Mouse (Mus musculus): ENCODE measurements at regions not wholly inside any gene's neighbourhood (a gene's known extent, or its start where the extent isn't known, plus 50 kb on each side); places are given as distances from the start of the nearest gene placed in this dataset.

GRCm38 (mm10) chr1:23228478-23228877 is 126.4 kb upstream of the 4933415F23Rik start:
- no peak overlapping the region for H3K4me3 ChIP-seq (replicated peaks; ENCODE audit: low read depth, low read length)
- H3K4me2 ChIP-seq (ENCODE audit: low read length), result no peak overlapping the region
- WGBS, result 81% methylated on average over 6 of the region's 6 CpGs
- TF ChIP-seq CTCF (IDR thresholded peaks at IDR 0.05; ENCODE audit: low read depth), result no peak
- H3K9ac ChIP-seq (ENCODE audit: low read depth, low read length), result no peak overlapping the region
- H3K9me3 ChIP-seq (replicated peaks; ENCODE audit: low read length), result no peaks in the 10 kb centered on the region
- no peaks in the 10 kb centered on the region for H3K36me3 ChIP-seq (ENCODE audit: insufficient read depth, low read length)
- DNase-seq (ENCODE audit: low spot score) (no peak), ATAC-seq (replicated peaks; ENCODE audit: low FRiP score, low read depth) (no peak)
- H3K27me3 ChIP-seq (ENCODE audit: insufficient read depth, low read length), result no peaks in the 10 kb centered on the region
- H3K4me1 ChIP-seq (replicated peaks; ENCODE audit: insufficient read depth, low read length), result no peaks in the 10 kb centered on the region
- no peak overlapping the region for H3K27ac ChIP-seq

GRCm38 (mm10) chr1:23214462-23215158 is 112.6 kb upstream of the 4933415F23Rik start:
- Histone ChIP-seq H3K27ac (no peak overlapping the region), H3K4me3 (replicated peaks; ENCODE audit: low read depth, low read length) (no peak overlapping the region), H3K36me3 (ENCODE audit: insufficient read depth, low read length) (no peaks in the 10 kb centered on the region), H3K9ac (ENCODE audit: low read depth, low read length) (no peak overlapping the region), H3K9me3 (replicated peaks; ENCODE audit: low read length) (no peaks in the 10 kb centered on the region), H3K4me1 (replicated peaks; ENCODE audit: insufficient read depth, low read length) (no peaks in the 10 kb centered on the region), H3K27me3 (ENCODE audit: insufficient read depth, low read length) (no peaks in the 10 kb centered on the region), H3K4me2 (ENCODE audit: low read length) (no peak overlapping the region)
- no peak for ATAC-seq (replicated peaks; ENCODE audit: low FRiP score, low read depth)
- no peak for TF ChIP-seq CTCF (IDR thresholded peaks at IDR 0.05; ENCODE audit: low read depth)
- DNase-seq (ENCODE audit: low spot score), result no peak
- 60% methylated on average over 13 of the region's 13 CpGs for WGBS

GRCm38 (mm10) chr1:23207843-23208242 is 105.8 kb upstream of the 4933415F23Rik start:
- 64% methylated on average over 1 of the region's 1 CpGs for WGBS
- no peaks in the 10 kb centered on the region for H3K27me3 ChIP-seq (ENCODE audit: insufficient read depth, low read length)
- no peak for TF ChIP-seq CTCF (IDR thresholded peaks at IDR 0.05; ENCODE audit: low read depth)
- H3K4me2 ChIP-seq (ENCODE audit: low read length), result no peak overlapping the region
- ATAC-seq (replicated peaks; ENCODE audit: low FRiP score, low read depth) (no peak), DNase-seq (ENCODE audit: low spot score) (no peak)
- H3K9ac ChIP-seq (ENCODE audit: low read depth, low read length), result no peak overlapping the region
- no peak overlapping the region for H3K4me3 ChIP-seq (replicated peaks; ENCODE audit: low read depth, low read length)
- H3K36me3 ChIP-seq (ENCODE audit: insufficient read depth, low read length), result no peaks in the 10 kb centered on the region
- no peak overlapping the region for H3K27ac ChIP-seq
- no peaks in the 10 kb centered on the region for H3K9me3 ChIP-seq (replicated peaks; ENCODE audit: low read length)
- no peaks in the 10 kb centered on the region for H3K4me1 ChIP-seq (replicated peaks; ENCODE audit: insufficient read depth, low read length)

DNA sequence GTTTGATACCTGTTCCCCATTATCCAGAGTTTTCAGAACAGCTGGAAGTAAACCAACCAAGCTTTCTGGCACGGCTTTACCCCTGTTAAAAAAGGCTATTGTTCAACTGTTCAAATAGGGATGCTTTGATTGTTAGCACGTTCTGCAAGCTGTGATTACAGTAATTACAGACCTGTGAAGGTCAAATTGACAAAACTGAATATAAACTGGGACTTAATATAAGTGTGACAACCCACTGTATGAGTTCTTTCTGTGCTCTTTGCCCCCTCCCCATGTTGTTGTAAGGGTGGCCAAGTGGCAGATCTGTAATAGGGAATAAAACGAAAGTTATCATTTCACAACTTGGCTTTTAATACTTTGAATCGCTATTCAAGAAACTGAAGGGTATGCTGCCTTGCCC is 105.0 kb upstream of the 4933415F23Rik start:
- DNase-seq (ENCODE audit: low spot score) (no peak), ATAC-seq (replicated peaks; ENCODE audit: low FRiP score, low read depth) (no peak)
- H3K4me2 ChIP-seq (ENCODE audit: low read length), result no peak overlapping the region
- H3K4me3 ChIP-seq (replicated peaks; ENCODE audit: low read depth, low read length), result no peak overlapping the region
- H3K27ac ChIP-seq, result no peak overlapping the region
- no peaks in the 10 kb centered on the region for H3K36me3 ChIP-seq (ENCODE audit: insufficient read depth, low read length)
- H3K9me3 ChIP-seq (replicated peaks; ENCODE audit: low read length), result no peaks in the 10 kb centered on the region
- WGBS, result 77% methylated on average over 4 of the region's 4 CpGs
- no peak for TF ChIP-seq CTCF (IDR thresholded peaks at IDR 0.05; ENCODE audit: low read depth)
- no peaks in the 10 kb centered on the region for H3K4me1 ChIP-seq (replicated peaks; ENCODE audit: insufficient read depth, low read length)
- H3K27me3 ChIP-seq (ENCODE audit: insufficient read depth, low read length), result no peaks in the 10 kb centered on the region
- no peak overlapping the region for H3K9ac ChIP-seq (ENCODE audit: low read depth, low read length)

GRCm38 (mm10) chr1:23202511-23203435 is 100.7 kb upstream of the 4933415F23Rik start:
- WGBS, result 39% methylated on average over 5 of the region's 5 CpGs
- no peaks in the 10 kb centered on the region for H3K4me1 ChIP-seq (replicated peaks; ENCODE audit: insufficient read depth, low read length)
- ATAC-seq (replicated peaks; ENCODE audit: low FRiP score, low read depth), result no peak
- no peaks in the 10 kb centered on the region for H3K9me3 ChIP-seq (replicated peaks; ENCODE audit: low read length)
- H3K27ac ChIP-seq, result peak overlapping the region; percentile 28; the same call in 1 of the 2 replicates
- peak; percentile 78 for DNase-seq (ENCODE audit: low spot score)
- no peak overlapping the region for H3K4me2 ChIP-seq (ENCODE audit: low read length)
- H3K9ac ChIP-seq (ENCODE audit: low read depth, low read length), result no peak overlapping the region
- H3K27me3 ChIP-seq (ENCODE audit: insufficient read depth, low read length), result no peaks in the 10 kb centered on the region
- H3K36me3 ChIP-seq (ENCODE audit: insufficient read depth, low read length), result no peaks in the 10 kb centered on the region
- no peak overlapping the region for H3K4me3 ChIP-seq (replicated peaks; ENCODE audit: low read depth, low read length)
- no peak for TF ChIP-seq CTCF (IDR thresholded peaks at IDR 0.05; ENCODE audit: low read depth)

DNA sequence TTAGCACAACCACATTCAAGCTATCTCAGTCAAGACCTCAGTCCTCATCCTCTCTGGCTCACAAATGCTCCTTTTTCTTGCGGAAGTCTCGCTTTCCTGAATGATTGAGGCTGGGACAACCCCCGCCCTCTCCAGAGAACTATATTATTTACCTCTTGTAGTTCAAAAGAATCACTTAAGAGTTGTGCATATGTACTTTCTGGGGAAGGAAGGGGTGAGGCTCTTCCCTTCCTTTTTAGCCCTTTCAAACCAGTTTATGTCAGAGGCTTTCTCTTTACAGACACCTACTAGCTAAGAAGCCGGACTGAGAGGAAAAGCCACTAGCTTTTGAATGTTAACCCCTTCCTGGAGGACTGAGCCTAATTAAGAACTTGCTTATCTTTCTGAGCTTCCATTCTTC is 98.4 kb upstream of the 4933415F23Rik start:
- 44% methylated on average over 4 of the region's 4 CpGs for WGBS
- no peak for TF ChIP-seq CTCF (IDR thresholded peaks at IDR 0.05; ENCODE audit: low read depth)
- Histone ChIP-seq H3K9ac (ENCODE audit: low read depth, low read length) (no peak overlapping the region), H3K27me3 (ENCODE audit: insufficient read depth, low read length) (no peaks in the 10 kb centered on the region), H3K36me3 (ENCODE audit: insufficient read depth, low read length) (no peaks in the 10 kb centered on the region), H3K4me1 (replicated peaks; ENCODE audit: insufficient read depth, low read length) (no peaks in the 10 kb centered on the region), H3K27ac (no peak overlapping the region), H3K4me2 (ENCODE audit: low read length) (no peak overlapping the region), H3K4me3 (replicated peaks; ENCODE audit: low read depth, low read length) (no peak overlapping the region), H3K9me3 (replicated peaks; ENCODE audit: low read length) (no peaks in the 10 kb centered on the region)
- peak; percentile 58 for DNase-seq (ENCODE audit: low spot score)
- ATAC-seq (replicated peaks; ENCODE audit: low FRiP score, low read depth), result no peak
